Mouse (Mus musculus) left cerebral cortex, adult 9 months (tissue): ENCODE measurements at regions not wholly inside any gene's neighbourhood (a gene's known extent, or its start where the extent isn't known, plus 50 kb on each side); places are given as distances from the start of the nearest gene placed in this dataset.
"Not testable (repeated sequence)": the region's sequence is repeated elsewhere in the genome, so short reads cannot be mapped to it uniquely, and the experiment has no call there.

ENCODE experiments used
- DNase-seq, 2 experiments: peaks; one replicate each; pipeline ENCODE4 v3.0.0; 2022; ENCODE audit warnings: low spot score in 2 of 2

DNA sequence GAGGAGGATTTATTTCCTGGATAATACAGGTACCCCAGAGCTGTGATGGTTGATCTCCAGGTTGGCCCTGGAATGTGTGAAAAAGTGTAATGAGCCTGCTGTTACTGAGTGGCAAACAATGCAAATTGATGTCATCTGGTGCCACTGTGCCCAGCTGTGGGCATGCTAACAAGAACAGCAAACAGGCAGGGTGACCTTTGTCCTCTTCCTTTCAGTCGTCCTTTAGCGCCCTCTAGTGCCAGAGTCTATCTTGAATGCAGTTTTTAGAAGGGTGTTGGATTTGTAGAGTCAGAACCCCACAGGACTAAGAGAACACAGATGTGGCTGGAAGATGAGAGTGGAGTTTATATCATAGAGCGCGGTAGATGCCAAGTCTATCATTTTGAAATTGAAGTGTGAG, 164.3 kb downstream of the Sdhaf3 start:
- peak in 1 of 2 experiments; percentile 45 for DNase-seq

DNA sequence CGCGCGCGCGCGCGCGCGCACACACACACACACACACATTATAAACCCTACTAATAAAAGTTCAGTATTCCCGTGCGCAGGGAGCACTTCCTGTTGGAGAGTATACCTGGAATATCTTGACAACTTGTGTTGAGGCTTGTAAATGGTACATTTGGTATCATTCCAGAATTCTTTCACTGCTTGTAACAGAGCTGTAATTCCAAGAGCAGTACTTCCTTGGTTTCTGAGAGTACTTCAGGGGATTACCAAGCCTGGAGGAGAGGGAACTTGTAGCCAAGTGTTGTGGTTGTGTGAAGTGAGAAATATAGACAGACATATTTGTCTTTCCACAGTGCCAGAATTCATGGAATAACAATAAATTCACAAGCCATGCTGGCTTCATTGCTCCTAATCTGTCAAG, 177.2 kb downstream of the Sdhaf3 start:
- DNase-seq = no peak

DNA sequence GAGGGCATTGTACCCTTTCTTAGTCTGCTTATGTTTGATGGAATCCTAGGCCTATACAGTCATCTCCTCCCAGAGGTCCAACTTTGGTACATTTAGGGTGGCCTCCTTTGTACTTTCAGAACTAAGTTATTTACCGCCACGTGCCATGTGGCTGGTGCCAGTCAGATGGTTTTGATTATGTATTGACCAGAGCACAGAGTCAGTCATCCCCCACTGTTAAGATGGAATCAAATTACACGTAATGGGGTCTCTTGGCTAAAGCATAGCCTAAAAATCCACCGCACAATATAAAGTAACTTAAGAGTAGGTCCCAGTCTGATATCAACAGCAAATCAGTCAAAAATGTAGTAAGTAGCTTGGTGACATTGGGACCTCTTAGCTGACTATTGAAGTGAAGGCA, 178.3 kb downstream of the Sdhaf3 start:
- no peak for DNase-seq

- no peak for DNase-seq
Observed at GRCm38 (mm10) chr6:7134888-7135287, 179.1 kb downstream of the Sdhaf3 start.

DNA sequence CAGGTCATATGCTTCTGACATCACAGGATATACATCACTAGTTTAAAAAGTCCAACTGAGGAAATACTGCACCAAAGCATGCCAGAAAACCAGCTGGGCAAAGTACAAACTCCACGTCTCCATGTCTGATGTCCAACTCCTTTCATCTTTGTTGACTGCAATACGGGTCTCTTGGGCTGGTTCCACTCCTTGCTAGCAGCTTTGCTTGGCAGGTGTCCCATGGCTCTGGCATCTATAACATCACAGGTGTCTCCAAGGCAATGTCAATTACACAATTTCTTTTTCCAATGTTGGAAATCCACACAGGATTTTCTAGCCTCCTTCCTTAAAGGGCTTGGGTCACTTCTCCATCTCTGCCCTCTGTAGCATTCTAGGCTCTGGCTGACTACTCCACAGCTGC, 225.9 kb downstream of the Sdhaf3 start:
- no peak for DNase-seq

GRCm38 (mm10) chr6:7199046-7199599, 243.3 kb downstream of the Sdhaf3 start:
- DNase-seq = no peak

DNA sequence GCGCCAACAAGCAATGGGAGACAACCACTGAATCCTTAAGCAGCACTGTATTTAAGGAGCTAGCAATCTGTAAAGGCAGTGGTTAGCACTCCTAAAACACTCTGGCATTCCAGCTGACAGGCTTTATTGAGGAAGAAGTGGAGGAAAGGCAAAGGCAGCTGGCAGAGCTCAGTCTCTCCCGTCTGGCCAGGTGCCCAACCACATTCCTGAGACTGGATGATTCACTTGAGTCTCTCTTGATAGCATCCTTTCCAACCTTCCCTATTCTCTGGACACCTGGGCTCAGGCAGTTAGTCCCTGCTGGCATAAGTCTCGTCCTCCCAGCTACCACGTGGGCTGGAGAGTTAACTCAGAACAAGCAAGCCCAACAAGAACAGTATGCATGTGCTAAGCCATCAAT, 260.1 kb downstream of the Sdhaf3 start:
- DNase-seq = peak in 1 of 2 experiments; percentile 2

DNA sequence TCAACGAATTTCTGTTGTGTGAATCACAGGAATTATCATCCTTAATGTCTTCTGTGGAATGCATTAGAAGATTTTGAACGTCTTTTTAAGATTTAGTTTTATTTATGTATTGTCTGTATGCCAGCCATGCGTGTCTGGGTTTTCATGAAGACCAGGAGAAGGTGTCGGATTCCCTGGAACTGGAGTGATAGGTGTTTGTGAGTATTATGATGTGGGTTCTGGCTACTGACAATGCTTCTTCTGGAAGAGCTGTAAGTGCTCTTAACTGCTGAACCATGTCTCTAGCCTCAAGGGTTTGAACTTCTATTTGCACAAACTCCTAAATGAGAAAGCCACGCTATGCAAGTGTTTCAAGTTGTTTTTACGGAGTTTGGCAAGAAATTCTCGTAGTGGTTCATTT, 296.5 kb downstream of the Sdhaf3 start:
- no peak for DNase-seq

DNA sequence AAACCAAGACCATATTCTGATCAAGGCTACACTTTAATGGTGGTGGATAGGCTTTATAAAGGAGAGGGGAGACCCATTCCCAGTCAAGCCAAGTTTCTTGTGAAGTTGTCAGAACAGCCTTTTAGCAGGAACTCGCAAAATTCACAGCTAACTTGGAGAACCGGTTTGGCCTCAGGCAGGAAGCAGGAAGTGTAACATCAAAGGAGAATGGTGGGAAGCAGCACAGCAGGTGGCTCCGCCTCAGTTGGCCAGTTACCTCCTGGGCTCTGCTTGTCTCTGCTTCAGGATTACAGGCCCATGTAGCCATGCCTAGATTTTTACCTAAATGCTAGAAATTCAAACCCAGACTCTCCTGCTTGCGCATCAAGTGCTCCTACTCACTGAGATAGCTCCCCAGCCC, 277.2 kb upstream of the Tac1 start:
- no peak for DNase-seq

- no peak for DNase-seq
Observed at GRCm38 (mm10) chr6:7306956-7307355, 247.7 kb upstream of the Tac1 start.

DNA sequence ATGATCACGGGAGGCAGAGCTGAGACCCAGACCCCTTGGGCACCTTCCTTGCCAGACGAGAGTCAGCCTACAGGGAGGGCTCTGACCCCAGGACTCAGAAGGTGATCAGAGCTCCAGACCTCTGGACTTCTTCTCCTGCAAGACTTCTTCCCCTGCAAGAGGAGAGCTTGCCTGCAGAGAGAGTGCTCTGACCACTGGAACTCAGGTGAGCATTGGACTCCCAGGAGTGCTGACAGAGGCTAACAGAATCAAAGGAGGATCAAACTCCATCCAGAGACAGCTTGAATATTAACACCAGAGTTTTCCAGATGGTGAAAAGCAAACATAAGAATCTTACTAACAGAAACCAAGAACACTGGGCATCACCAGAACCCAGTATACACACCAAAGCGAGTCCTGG, 241.2 kb upstream of the Tac1 start:
- DNase-seq = no peak

- no peak for DNase-seq
Observed at GRCm38 (mm10) chr6:7326974-7327373, 227.7 kb upstream of the Tac1 start.

DNA sequence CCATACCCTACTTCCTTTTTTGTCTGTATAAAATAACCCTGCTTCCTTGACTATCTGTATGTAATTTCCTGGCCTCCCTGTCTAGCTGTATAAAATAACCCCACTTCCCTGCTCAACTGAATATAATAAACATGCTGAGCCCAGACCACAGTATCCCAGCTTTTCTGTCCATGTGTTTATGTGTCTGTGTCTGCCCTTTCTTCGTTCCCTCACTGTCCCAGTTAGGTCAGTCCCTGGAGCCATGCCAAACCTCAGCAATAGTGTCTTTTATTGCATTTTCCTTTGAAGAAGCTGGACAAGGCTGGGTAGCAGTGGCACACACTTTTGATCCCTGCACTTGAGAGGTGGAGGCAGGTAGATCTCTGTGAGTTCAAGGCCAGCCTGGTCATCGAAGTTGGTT, 198.0 kb upstream of the Tac1 start:
- no peak for DNase-seq

DNA sequence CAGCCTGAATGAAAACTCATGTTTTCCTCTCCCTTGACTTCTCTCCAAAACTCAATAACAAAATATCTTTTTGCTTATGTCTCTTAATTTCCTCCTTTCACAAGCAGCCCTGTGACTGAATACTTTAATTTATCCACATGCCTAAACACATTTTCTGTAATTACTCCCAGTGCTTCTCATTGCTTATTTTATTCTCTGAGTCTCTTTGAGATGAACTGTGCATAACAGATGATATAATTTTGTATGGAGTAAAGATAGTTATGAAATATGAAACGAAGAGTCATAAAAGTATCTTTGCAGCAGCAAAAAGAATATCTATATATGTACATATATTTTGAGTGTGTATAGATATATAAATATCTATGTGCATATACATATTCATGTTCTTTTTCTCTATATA, 187.5 kb upstream of the Tac1 start:
- no peak for DNase-seq

GRCm38 (mm10) chr6:7374629-7375028, 180.1 kb upstream of the Tac1 start:
- no peak for DNase-seq

- no peak for DNase-seq
Observed at GRCm38 (mm10) chr6:7375851-7376250, 178.8 kb upstream of the Tac1 start.

DNA sequence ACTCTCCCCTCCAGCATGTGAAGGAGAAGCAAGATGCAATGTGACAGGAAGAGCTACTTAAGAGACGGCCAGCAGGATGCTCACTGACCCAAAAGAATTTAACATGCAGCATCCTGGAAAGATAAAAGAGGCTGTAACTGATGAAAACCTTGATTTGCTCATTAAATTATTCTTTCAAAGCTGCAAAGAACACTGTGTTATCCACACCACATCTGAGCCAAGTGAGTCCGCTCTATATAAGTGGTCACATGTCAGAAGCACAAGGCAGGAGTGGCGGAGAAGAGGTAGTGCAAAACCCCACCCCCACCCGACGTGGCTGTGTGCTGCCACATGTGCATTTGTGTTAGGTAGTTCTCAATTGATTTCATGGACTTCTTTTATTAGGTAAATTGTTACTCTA, 176.0 kb upstream of the Tac1 start:
- DNase-seq = no peak

GRCm38 (mm10) chr6:7424731-7425130, 129.9 kb upstream of the Tac1 start:
- no peak for DNase-seq

DNA sequence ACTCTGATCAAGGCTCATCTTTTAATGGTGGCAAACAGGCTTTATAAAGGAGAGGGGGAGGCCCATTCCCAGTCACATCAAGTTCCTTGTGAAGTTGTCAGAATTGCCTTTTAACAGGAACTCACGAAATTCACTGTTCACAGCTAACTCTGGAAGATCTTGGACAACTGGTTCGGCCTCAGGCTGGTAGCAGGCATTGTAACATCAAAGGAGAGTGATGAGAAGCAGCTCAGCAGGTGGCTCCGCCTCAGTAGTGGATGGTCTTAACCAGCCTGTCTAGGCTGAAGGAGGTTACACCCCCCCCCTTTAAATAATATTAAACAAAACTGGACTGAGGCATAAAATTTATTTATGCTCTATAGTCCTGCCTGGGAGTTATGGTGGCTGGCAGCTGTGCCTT, 113.0 kb upstream of the Tac1 start:
- no peak for DNase-seq

GRCm38 (mm10) chr6:7442286-7442685, 112.4 kb upstream of the Tac1 start:
- DNase-seq = not testable (repeated sequence)

GRCm38 (mm10) chr6:7455881-7456280, 98.8 kb upstream of the Tac1 start:
- no peak for DNase-seq

DNA sequence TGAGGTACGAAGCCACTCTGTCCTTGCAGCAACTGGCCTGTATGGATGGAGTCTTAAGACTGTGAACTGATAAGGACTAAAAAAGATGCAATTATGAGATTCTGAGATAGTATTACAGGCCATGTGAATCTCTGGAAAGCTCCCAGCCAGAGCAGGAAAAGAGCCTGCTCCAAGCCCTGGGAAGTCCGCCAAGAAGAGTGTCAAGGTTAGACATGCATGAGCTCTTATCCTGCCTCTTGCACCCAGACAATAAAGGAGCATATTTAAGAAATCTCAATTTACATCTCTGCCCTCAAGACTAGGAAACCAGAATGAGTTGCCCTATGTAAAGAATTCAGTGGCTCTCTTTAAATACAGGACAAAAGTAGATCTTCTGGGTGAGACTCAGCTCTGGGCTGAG, 90.8 kb upstream of the Tac1 start:
- DNase-seq = no peak

DNA sequence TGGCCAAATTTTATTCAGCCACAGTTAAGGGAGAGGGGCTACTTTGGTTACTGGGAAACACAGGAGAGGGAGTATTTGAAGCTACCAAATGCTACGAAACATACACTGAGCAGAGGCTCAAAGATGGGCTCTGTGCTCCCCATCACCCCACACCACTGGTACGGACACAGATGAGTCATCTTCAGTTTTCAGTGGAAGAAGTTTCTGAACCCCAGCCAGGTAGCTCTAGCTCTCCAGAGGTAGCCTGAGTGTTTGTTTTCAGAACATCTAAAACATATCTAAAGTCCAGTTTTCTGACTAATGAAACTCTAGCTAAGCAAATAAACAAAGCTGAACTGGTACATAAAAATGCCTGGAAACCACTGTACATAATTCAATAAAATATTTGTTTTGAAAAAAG, 90.3 kb upstream of the Tac1 start:
- DNase-seq = no peak

DNA sequence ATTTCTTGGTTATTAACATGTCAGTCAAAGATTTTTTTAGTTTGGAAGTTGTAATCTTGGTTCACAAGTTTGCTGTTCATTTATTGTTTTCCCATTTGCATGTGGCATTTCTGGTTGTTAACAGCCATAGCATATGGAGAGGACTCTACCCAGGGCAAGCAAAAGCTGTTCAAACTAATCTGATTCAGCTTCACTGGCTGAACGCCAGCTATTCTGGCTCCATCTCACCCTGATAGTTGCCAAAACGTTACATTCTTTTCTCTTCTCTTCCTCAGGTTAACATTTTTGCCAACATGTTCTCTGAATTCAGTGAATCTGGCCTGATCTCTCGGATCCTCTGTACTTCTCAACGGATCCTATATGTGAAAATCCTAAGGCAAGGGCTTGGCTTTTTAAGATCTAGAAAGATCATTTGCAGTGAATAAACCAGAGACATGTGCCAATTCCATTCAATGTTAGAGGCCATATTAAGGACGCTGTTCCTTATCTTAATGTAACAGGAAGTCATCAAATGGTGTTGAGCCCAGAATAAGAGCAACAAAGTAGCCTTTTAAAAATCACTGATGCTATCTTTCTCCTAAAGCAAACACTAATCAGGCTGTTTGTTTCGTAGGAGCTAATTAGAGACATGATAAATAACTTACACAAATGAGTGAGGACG, 82.2 kb upstream of the Tac1 start:
- peak in 1 of 2 experiments; percentile 10 for DNase-seq
